Mouse (Mus musculus) megakaryocyte, embryonic 14.5 days (primary cell): ENCODE data around the gene Hist4h4.

Source experiments
- FLI1 ChIP-seq: IDR thresholded peaks from 2 replicates; pipeline ENCODE4 v1.6.1; 2012; ENCODE audit warnings: low read length, inconsistent platforms, mixed read lengths
- GATA1 ChIP-seq: IDR thresholded peaks from 3 replicates; pipeline ENCODE4 v1.6.1; 2012; ENCODE audit warnings: mixed read lengths, low read length, inconsistent platforms, borderline replicate concordance

- TF ChIP-seq FLI1 (no peak), GATA1 (no peak)
Measured at GRCm38 (mm10) chr6:136816826-136817225, 12.6 kb upstream of the Hist4h4 start.
